16 mouse cellular contexts compared by ENCODE assay signal in genomic region chrY:90728251-90728904, GRCm38 (mm10). TPM values are rescaled to one million over a fixed set of nuclear protein-coding genes. Genes with fewer than 3 reads are reported as not detected.
DNase-seq lines count a peak whose midpoint lies in the region; ATAC-seq and TF ChIP-seq lines count a peak whose summit lies in the region.
"Not testable (repeated sequence)": the region's sequence is repeated elsewhere in the genome, so short reads cannot be mapped to it uniquely, and the experiment has no call there.
"Had no signal": no experiment of that assay in that cellular context is flagged by ENCODE, and none has a peak within 500 bp of the region (broad histone marks: within the 10 kb centered on the region; RNA-seq: fewer than 3 reads in every experiment).

No protein-coding gene starts in this region.

- H3K36me3 ChIP-seq in CH12.LX (replicated peaks in 1 of 2; ENCODE audit: control insufficient read depth in 1 of 2, insufficient read depth in 1 of 2, low read length in 1 of 2) = peaks cover 5 to 12% of the 10 kb centered on the region in 2 experiments
- H3K36me3 ChIP-seq in hindbrain, embryonic 13.5 days; liver, embryonic 11.5 days (ENCODE audit: control insufficient read depth, insufficient read depth, low read length); neural tube, embryonic 11.5 days (ENCODE audit: control insufficient read depth, insufficient read depth, low read length): not testable (repeated sequence)

- not testable (repeated sequence) for H3K4me1 ChIP-seq in CH12.LX (ENCODE audit: control insufficient read depth in 1 of 2, insufficient read depth in 2 of 2); hindbrain, embryonic 13.5 days (replicated peaks); liver, embryonic 11.5 days (replicated peaks; ENCODE audit: control insufficient read depth, insufficient read depth, low read length); neural tube, embryonic 11.5 days (ENCODE audit: control insufficient read depth, insufficient read depth, low read length)

- peak overlapping the region; percentile 4; the same call in 1 of the 2 replicates for H3K4me2 ChIP-seq in CH12.LX (ENCODE audit: insufficient read depth, low read depth, poor library complexity, severe bottlenecking)
- H3K4me2 ChIP-seq in hindbrain, embryonic 13.5 days; liver, embryonic 11.5 days; neural tube, embryonic 11.5 days (ENCODE audit: low read depth): not testable (repeated sequence)

- in situ Hi-C loops in CH12.LX (cut with MboI; ENCODE audit: low pct_ligation_motif_present, low pct_unique_long_range_greater_than_20kb, low sequenced_read_pairs) = not testable (repeated sequence)

- not testable (repeated sequence) for H3K79me2 ChIP-seq in CH12.LX (replicated peaks; ENCODE audit: control insufficient read depth, extremely low read depth, insufficient read depth, poor library complexity, severe bottlenecking)

- not testable (repeated sequence) for DNase-seq in CH12.LX (ENCODE audit: extremely low read depth); liver, embryonic 11.5 days (ENCODE audit: low spot score); neural tube, embryonic 11.5 days (ENCODE audit: low spot score)
- DNase-seq in adrenal gland, adult (ENCODE audit: inconsistent age in 2 of 2, low spot score in 1 of 2) = peak; percentile 27 to 36
- DNase-seq in frontal cortex, postnatal 10 days (ENCODE audit: low spot score in 2 of 2) = peak; percentile 13 to 32
- peak; percentile 3 to 54 for DNase-seq in spleen, adult 18-20 months
- peak; percentile 15 for DNase-seq in urinary bladder, postnatal 25 days (ENCODE audit: low spot score)

- H3K9ac ChIP-seq in CH12.LX (ENCODE audit: insufficient read depth, low read depth); hindbrain, embryonic 13.5 days; liver, embryonic 11.5 days (ENCODE audit: low read depth, low read length); neural tube, embryonic 11.5 days (ENCODE audit: low read length): not testable (repeated sequence)

- TF ChIP-seq CTCF in CH12.LX (conservative IDR thresholded peaks at IDR 0.05 in 1 of 2, IDR thresholded peaks at IDR 0.05 in 1 of 2; ENCODE audit: low read depth in 2 of 2, low read length in 2 of 2) = not testable (repeated sequence)

- not testable (repeated sequence) for H3K4me3 ChIP-seq in CH12.LX (replicated peaks in 1 of 3; ENCODE audit: low read depth in 2 of 3, low read length in 2 of 3, poor library complexity in 1 of 3); hindbrain, embryonic 13.5 days; liver, embryonic 11.5 days (ENCODE audit: low read depth, low read length); neural tube, embryonic 11.5 days (ENCODE audit: low read depth, low read length)

- not testable (repeated sequence) for TF ChIP-seq EP300 in CH12.LX (IDR thresholded peaks at IDR 0.05; ENCODE audit: low read length)

- not testable (repeated sequence) for TF ChIP-seq RAD21 in CH12.LX (IDR thresholded peaks at IDR 0.05; ENCODE audit: low read depth, low read length)

- not testable (repeated sequence) for TF ChIP-seq POLR2A in CH12.LX (IDR thresholded peaks at IDR 0.05; ENCODE audit: low read depth, low read length)

- 84% methylated on average over 11 of the region's 13 CpGs for WGBS in hindbrain, embryonic 13.5 days
- WGBS in liver, embryonic 11.5 days = 81% methylated on average over 13 of the region's 13 CpGs
- WGBS in neural tube, embryonic 11.5 days = 85% methylated on average over 13 of the region's 13 CpGs

- not testable (repeated sequence) for H3K9me3 ChIP-seq in CH12.LX (replicated peaks; ENCODE audit: low read length); hindbrain, embryonic 13.5 days; liver, embryonic 11.5 days (ENCODE audit: control insufficient read depth, low read length); neural tube, embryonic 11.5 days (ENCODE audit: control insufficient read depth, low read length)

- 0 out of 2 replicates have a peak overlapping the region, but pooled peaks have one; percentile 8 for H3K27ac ChIP-seq in CH12.LX (ENCODE audit: insufficient read depth, low read depth)
- H3K27ac ChIP-seq in hindbrain, embryonic 13.5 days; liver, embryonic 11.5 days (ENCODE audit: low read depth, low read length); neural tube, embryonic 11.5 days (ENCODE audit: low read depth, low read length): not testable (repeated sequence)

- ATAC-seq in hindbrain, embryonic 13.5 days (ENCODE audit: low FRiP score) = 0 out of 2 replicates have a peak, but pooled peaks have one; percentile 10
- ATAC-seq in liver, embryonic 11.5 days (replicated peaks; ENCODE audit: low FRiP score) = 0 out of 2 replicates have a peak, but pooled peaks have one; percentile 5
- peak; percentile 40; the same call in 1 of the 2 replicates for ATAC-seq in neural tube, embryonic 11.5 days (ENCODE audit: insufficient read depth, low FRiP score, low TSS enrichment)

- dilution Hi-C loops in CH12.LX (cut with MboI; ENCODE audit: extremely low pct_ligation_motif_present, extremely low pct_unique_long_range_greater_than_20kb, low sequenced_read_pairs) = not testable (repeated sequence)

- H3K27me3 ChIP-seq in CH12.LX (replicated peaks); hindbrain, embryonic 13.5 days; liver, embryonic 11.5 days (replicated peaks; ENCODE audit: control insufficient read depth, insufficient read depth, low read length); neural tube, embryonic 11.5 days (ENCODE audit: control insufficient read depth, insufficient read depth, low read length): not testable (repeated sequence)

RNA-seq across cellular contexts. Expression of gene Gm21860, which starts 26.2 kb away (rescaled TPM):
- total RNA-seq in CH12.LX (2012; rRNA removed) (not detected in 2 replicates), CH12.LX (2014; rRNA removed) (not detected in 2 replicates)
- polyA plus RNA-seq in CH12.LX (2012; ENCODE audit: insufficient read length, low read depth) = not detected in 2 replicates
- polyA plus RNA-seq in hindbrain, embryonic 13.5 days (2015; fragmentation: Nextera tagmentation; extraction: Ambion mirVana) = not detected in 2 replicates
- polyA plus RNA-seq in liver, embryonic 11.5 days (2014; fragmentation: Nextera tagmentation; extraction: Ambion mirVana) = not detected in 2 replicates
- not detected in 2 replicates for polyA plus RNA-seq in neural tube, embryonic 11.5 days (2014; fragmentation: Nextera tagmentation; extraction: Ambion mirVana)
- total RNA-seq: adrenal gland, adult 2 months; gastrocnemius, postnatal 4 days; layer of hippocampus, adult 18-20 months; left cerebral cortex, adult 2 months; megakaryocyte-erythroid progenitor cell, adult 5-6 weeks had no signal
- polyA plus RNA-seq: adrenal gland, adult 2 months; heart, embryonic 16.5 days; limb, embryonic 15.5 days; lung, postnatal 0 days had no signal

RNA-seq across cellular contexts. Expression of gene Gm47283, which starts 56.2 kb away (rescaled TPM):
- total RNA-seq in CH12.LX (2012; rRNA removed) (not detected in 2 replicates), CH12.LX (2014; rRNA removed) (not detected in 2 replicates)
- polyA plus RNA-seq in CH12.LX (2012; ENCODE audit: insufficient read length, low read depth) = not detected in 2 replicates
- not detected in 2 replicates for polyA plus RNA-seq in hindbrain, embryonic 13.5 days (2015; fragmentation: Nextera tagmentation; extraction: Ambion mirVana)
- not detected in 2 replicates for polyA plus RNA-seq in liver, embryonic 11.5 days (2014; fragmentation: Nextera tagmentation; extraction: Ambion mirVana)
- polyA plus RNA-seq in neural tube, embryonic 11.5 days (2014; fragmentation: Nextera tagmentation; extraction: Ambion mirVana) = not detected in 2 replicates
- total RNA-seq: adrenal gland, adult 2 months; gastrocnemius, postnatal 4 days; layer of hippocampus, adult 18-20 months; left cerebral cortex, adult 2 months; megakaryocyte-erythroid progenitor cell, adult 5-6 weeks had no signal
- polyA plus RNA-seq: adrenal gland, adult 2 months; heart, embryonic 16.5 days; limb, embryonic 15.5 days; lung, postnatal 0 days had no signal
